Mouse (Mus musculus) heart, adult 2 months (tissue): ENCODE measurements around the gene Nanog.

ENCODE experiments used
- CTCF ChIP-seq: fragments of 200-600 bp; IDR thresholded peaks from 2 replicates; pipeline ENCODE4 v1.8.1; 2022; ENCODE audit warnings: antibody characterized with exemption, mild to moderate bottlenecking, moderate library complexity
- EP300 ChIP-seq: fragments of 200-500 bp; IDR thresholded peaks from 2 replicates; pipeline ENCODE4 v1.6.1; 2011; ENCODE audit warnings: low read depth, low read length, control low read depth; ENCODE audit not compliant: insufficient read depth
- POLR2A ChIP-seq: fragments of 200-500 bp; IDR thresholded peaks from 2 replicates; pipeline ENCODE4 v1.6.1; 2011; ENCODE audit warnings: mild to moderate bottlenecking, low read depth, low read length, control low read depth; ENCODE audit not compliant: insufficient read depth

DNA sequence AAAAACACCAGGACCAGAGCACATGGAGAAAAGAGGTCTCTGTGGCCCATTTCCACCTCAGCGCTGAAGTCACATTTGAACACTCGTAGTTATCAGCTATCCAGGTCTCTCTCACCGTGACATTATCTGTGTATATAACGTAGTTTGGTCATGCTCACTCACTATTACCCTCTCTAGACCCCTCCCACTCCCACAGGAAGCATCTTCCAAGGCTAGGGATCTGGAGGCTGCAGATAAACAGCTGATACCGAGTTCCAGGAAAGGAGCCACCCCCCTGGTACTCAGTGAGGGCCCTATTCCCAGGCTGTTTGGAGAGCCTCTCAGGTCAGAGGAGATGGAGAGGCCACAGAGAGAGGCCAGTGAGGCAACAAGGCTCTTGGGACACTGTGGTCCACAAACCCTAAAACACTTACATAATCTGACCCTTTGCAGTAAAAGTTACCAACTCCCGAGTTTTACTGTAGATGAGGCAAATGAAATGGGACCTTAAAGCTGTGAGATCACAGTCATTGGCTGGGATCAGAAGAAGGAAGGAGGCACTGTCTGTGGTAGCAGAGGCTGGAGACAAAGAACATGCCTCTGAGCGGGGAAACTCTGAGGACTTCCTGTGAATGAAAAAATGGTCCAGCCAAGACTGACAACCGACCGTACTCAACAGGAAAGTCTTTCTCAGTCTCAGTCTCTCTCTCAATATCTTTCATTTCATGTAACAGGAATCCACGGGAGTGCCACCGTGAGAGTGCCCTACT, 55.8 kb downstream of the Nanog start:
- TF ChIP-seq CTCF, result no peak
- TF ChIP-seq POLR2A, result no peak
- TF ChIP-seq EP300, result no peak
